Mouse (Mus musculus): Measurements from ENCODE around the gene Sfxn3. TPM values are rescaled to one million over a fixed set of nuclear protein-coding genes. Genes with fewer than 3 reads are reported as not detected.
A peak's percentile ranks its signal among the peaks of the same experiment; 100 is the strongest.

Sfxn3 gene
- total RNA-seq, 2 experiments from 2014 or later: 23.2 to 24.9 TPM

GRCm38 (mm10) chr19:45046523-45047321, 581 bp upstream of the Sfxn3 start:
- peak; percentile 89 for DNase-seq (ENCODE audit: low spot score)

GRCm38 (mm10) chr19:45047935-45048643, 786 bp downstream of the Sfxn3 start:
- peak; percentile 59 for DNase-seq (ENCODE audit: low spot score)

DNA sequence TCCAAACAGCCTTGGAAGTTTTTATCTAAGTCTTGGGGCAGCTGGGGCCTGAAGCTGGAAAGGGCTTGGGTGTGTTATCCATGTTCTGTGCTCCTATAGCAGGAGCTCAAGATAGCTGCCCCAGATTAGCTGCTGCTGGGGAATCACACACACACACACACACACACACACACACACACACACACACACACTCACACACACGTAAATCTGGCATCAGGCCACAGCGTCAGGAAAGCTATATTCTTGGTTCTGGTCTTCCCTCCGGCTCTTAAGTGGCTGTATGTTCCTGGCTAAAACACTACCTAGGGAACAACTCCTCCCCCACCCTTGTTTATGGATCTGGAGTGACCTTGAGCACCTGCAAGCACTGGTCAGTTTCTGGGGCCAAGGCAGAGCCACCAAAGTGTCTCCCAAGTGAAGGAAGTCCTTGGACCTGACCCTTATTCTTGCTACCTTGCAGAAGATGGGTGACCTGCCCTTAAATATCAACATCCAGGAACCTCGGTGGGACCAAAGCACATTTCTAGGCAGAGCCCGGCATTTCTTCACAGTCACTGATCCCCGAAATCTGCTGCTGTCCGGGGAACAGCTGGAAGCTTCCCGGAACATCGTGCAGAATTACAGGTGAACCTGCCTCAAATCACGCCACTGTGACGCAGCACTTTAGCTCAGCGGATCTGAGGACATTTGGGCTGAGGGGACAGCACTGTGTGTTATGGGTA, 1.5 kb downstream of the Sfxn3 start:
- no peak for DNase-seq (ENCODE audit: low spot score)

DNA sequence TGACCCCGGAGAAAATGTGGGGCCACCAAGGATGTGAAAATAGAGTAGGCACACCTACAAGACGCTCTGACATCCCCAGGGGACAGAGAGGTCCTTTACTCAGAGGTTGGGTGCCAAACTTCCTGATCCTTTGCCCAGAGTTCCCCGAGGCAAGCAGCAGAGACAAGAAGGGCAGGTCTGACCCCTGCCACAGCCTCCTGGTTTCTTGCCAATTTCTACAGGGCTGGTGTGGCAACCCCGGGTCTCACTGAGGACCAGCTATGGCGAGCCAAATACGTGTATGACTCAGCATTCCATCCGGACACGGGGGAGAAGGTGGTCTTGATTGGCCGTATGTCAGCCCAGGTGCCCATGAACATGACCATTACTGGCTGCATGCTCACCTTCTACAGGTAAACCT, 2.2 kb downstream of the Sfxn3 start:
- no peak for DNase-seq (ENCODE audit: low spot score)

- DNase-seq (ENCODE audit: low spot score): no peak
Measured at GRCm38 (mm10) chr19:45053451-45053850, 6.1 kb downstream of the Sfxn3 start.

DNA sequence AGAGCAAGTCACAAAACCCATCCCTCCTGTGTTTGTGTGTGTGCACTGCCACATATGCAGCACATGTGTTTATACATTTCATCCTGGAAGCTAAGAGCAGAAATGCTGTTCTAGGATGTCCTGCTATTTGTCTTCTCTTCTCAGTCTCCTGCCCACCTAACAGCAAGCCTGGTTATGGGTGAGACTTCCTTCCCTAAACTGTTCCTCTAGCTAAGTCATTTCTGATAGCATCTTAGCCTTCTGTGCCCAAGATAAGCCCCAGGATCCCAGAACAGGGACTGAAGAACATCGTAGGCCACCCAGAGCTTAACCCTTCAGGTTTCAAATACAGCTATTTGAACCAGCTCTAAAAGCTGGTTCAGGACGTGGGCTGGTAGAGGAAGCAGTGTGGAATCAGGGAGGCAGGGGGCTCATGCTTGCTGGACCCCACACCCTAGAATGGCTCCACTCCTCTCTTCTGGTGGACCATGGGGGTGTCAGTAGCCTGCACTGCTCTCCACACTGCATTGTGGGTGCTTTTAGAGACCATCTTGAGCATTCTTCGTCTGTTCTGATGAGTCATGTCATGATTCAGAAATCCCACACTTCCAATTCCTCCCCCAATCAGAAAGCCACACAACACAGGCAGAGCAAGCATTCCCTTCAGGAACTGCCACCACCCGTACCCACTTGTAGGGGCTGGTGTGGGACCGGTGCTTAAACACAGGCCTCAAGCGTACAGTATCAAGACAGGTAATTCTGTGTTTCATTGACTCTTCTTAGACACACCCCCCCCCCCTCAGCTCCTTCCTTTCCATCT, 7.8 kb downstream of the Sfxn3 start:
- no peak for DNase-seq (ENCODE audit: low spot score)

- peak; percentile 57 for DNase-seq (ENCODE audit: low spot score)
Measured at GRCm38 (mm10) chr19:45056364-45056763, 9.1 kb downstream of the Sfxn3 start.

GRCm38 (mm10) chr19:45056908-45057698, 9.8 kb downstream of the Sfxn3 start:
- peak; percentile 39 for DNase-seq (ENCODE audit: low spot score)

GRCm38 (mm10) chr19:45057724-45058112, 10.4 kb downstream of the Sfxn3 start:
- peak; percentile 52 for DNase-seq (ENCODE audit: low spot score)

- DNase-seq (ENCODE audit: low spot score): peak; percentile 95
Measured at GRCm38 (mm10) chr19:45058113-45058839, 11.0 kb downstream of the Sfxn3 start.

- no peak for DNase-seq (ENCODE audit: low spot score)
Measured at GRCm38 (mm10) chr19:45058841-45059240, 11.5 kb downstream of the Sfxn3 start.

DNA sequence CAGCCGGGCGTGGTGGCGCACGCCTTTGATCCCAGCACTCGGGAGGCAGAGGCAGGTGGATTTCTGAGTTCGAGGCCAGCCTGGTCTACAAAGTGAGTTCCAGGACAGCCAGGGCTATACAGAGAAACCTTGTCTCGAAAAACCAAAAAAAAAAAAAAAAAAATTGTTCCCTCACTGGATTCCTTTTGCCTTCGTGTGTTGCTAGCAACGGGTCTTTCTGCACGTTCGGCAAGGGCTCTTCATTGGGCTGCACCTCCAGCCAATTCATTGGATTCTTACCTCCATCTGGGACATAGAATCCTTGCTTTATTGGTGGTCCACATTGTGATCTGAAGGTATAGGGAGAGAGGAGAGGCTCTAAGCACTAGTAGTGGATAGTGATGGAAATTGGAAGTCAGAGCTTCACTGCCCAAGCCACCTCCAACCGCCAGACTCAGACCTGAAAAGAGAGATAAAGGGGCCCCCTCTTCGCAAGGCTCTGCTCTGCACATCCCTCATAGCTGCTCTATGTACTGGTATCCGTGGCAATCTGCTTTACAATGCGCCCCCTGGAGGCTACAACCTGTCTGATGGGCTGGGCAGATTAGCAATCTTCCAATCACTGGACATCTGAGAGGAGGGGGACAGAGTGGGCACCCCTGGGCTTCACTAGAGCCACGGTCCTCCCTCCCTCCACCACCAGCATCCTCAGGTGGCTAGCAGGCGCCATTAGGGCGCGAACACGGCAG, 16.4 kb downstream of the Sfxn3 start:
- DNase-seq (ENCODE audit: low spot score): peak; percentile 59

DNA sequence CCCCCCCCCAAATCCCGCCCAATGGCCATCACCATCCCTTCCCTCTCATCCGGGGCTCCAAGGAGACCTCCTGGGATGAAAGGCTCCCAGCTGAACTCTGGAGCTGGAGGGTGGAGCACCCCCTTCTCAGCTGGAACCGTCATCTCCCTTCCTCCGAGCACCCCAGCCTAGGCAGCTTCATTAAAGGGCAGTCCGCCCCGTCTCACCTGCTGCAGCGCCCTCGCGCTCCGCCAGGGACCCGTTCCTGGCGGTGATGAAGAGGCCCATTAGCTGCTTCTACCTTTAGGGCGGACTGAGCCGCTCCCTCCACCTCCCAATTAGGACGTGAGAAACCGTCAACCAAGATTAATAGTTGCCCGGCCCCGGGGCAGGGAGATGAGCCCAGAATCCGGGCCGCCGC, 17.9 kb downstream of the Sfxn3 start:
- DNase-seq (ENCODE audit: low spot score): no peak

- no peak for DNase-seq (ENCODE audit: low spot score)
Measured at GRCm38 (mm10) chr19:45067170-45067569, 19.9 kb downstream of the Sfxn3 start.

DNA sequence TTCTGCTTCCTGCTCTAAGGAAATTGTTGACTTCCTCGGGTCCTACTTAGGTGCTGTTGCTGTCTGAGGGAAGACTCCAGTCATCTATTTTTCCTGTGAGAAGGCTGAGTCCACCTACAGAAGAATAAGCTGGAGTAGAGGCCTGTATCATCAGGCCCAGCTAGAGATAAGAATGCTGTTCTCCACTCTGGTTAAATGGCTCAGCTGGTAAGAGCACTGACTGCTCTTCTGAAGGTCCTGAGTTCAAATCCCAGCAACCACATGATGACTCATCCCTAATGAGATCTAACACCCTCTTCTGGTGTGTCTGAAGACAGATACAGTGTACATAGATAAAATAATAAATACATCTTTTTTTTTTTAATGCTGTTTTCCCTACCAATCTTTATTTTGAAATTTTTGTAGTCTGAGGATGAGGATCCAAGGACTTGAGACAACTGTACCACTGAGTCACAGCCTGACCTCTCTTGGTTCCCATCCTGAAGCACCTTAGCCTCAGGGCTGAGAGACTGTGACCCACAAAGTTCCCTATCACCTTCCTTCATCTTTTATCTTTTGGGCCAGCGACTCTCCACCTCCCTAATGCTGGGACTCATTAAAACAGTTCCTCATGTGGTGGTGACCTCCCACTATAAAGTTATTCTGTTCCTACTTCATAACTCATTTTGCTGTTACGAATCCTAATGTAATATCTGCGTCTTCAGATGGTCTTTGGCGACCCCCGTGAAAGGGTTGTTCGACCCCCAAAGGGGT, 20.6 kb downstream of the Sfxn3 start:
- no peak for DNase-seq (ENCODE audit: low spot score)

- peak; percentile 83 for DNase-seq (ENCODE audit: low spot score)
Measured at GRCm38 (mm10) chr19:45073871-45074542, 26.7 kb downstream of the Sfxn3 start.

DNA sequence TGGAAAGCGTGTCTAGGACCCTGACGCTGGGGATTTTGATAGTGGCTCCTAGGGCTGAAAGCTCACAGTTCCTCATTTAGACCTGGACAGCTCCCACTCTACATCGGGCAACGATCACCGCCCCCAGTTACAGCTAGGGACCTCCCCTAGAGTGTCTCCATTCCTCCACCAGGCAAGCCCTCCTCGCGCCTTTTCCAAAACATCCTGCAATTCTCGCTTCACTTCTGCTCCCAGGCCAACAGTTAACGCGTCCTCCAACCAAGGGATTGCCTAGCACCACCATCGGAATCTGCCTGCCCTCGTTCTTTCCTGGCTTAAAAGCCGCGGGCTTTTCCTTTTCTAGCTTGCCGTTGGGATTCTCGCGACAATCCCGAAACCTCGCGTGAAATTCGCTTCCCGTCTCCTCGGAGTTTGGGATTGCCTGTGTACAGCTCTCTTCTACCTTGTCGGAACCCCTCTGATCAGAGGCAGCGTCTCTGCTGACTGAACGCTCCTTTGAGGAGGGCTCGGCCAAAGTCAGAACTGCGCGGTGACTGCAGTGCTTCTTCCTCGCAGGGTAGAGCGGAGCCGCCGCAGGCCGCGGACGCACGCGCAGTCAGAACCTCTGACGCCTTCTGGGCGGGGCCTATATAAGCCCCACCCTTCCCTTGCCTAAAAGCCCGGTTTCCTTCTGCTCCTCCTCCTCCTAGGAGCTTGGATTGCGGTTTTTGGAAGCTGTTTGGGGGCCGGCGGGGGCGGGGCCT, 27.4 kb downstream of the Sfxn3 start, which contains the start of gene Kazald1:
Gene Kazald1 (plus strand): TSS at position 662 of the 743 bp plus-strand sequence.
- peak; percentile 96 for DNase-seq (ENCODE audit: low spot score)
